Mouse (Mus musculus): ENCODE results near the gene Pfkfb4. TPM values are rescaled to one million over a fixed set of nuclear protein-coding genes. Genes with fewer than 3 reads are reported as not detected.

Pfkfb4 gene
- polyA plus RNA-seq, 1 experiment from 2014 or later, result 23.2 TPM

GRCm38 (mm10) chr9:109008994-109009635 lies 17.5 kb downstream of the Pfkfb4 start:
- Histone ChIP-seq H3K4me3 (ENCODE audit: inconsistent target) (no peak overlapping the region), H3K27ac (0 out of 2 replicates have a peak overlapping the region, but pooled peaks have one; percentile 5), H3K79me2 (ENCODE audit: inconsistent target) (no peaks in the 10 kb centered on the region), H3K36me3 (ENCODE audit: inconsistent target) (peaks cover 52% of the 10 kb centered on the region; the same call in 1 of the 2 replicates)
- 68% methylated on average over 7 of the region's 10 CpGs for WGBS (ENCODE audit: missing documents)

DNA sequence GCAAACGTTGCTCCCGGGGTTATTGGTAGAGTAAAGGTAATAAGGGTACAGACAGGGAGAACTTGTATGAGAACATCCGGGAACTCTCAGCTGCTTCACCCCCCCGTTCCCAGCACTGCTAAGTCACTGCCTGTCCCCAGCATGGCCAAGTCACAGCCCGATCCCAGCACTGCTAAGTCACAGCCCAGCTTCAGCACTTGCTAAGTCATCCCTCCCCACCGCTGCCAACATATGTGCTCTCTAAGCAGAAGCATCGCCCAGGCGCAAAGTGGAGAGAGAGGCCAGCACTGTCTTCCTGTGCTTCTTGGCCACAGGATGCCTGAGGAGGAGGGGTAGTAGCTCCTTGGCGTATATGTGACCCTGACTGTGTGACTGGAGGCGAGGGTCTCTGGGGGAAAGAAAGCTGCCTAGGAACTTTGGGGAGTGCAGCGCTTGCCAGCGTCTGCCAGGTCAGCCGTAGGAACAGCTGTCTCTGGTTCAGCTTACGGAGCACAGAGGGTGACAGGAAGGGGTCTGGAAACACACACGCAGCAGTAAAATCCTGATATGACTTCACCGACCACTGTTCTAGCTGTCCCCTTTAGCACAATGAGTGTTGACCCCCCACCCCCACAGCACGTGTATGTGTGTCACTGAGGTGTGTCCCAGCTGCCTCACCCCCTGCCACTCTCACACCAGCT lies 18.2 kb downstream of the Pfkfb4 start:
- Histone ChIP-seq H3K4me3 (ENCODE audit: inconsistent target) (no peak overlapping the region), H3K27ac (0 out of 2 replicates have a peak overlapping the region, but pooled peaks have one; percentile 10), H3K79me2 (ENCODE audit: inconsistent target) (no peaks in the 10 kb centered on the region), H3K36me3 (ENCODE audit: inconsistent target) (peaks cover 52% of the 10 kb centered on the region; the same call in 1 of the 2 replicates)
- 26% methylated on average over 17 of the region's 17 CpGs for WGBS (ENCODE audit: missing documents)

- Histone ChIP-seq H3K27ac (no peak overlapping the region), H3K36me3 (ENCODE audit: inconsistent target) (peaks cover 47% of the 10 kb centered on the region; the same call in 1 of the 2 replicates), H3K79me2 (ENCODE audit: inconsistent target) (no peaks in the 10 kb centered on the region), H3K4me3 (ENCODE audit: inconsistent target) (no peak overlapping the region)
- WGBS (ENCODE audit: missing documents), result 67% methylated on average over 14 of the region's 14 CpGs
Observed at GRCm38 (mm10) chr9:109010316-109010690, 18.7 kb downstream of the Pfkfb4 start.

DNA sequence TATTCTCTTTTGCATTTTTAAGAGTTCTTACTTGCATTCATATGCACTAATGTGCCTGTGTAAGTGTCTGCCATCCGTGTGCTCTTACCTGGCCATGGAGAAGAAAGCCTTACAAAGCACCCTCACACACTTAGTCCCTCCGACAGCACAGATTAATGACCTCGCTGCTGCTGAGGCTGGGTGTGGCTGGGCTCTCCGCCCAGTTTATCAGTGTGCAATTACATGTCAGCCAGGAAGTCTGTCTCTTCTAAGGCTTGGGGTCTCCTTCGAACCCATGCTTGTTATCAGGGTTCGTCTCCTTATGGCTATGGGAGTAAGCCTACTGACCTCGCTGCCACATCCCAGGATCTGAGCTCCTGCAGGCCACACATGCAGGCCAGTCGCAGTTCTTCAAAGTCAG lies 23.8 kb downstream of the Pfkfb4 start:
- H3K36me3 ChIP-seq (ENCODE audit: inconsistent target), result peaks cover 17% of the 10 kb centered on the region; the same call in 1 of the 2 replicates

GRCm38 (mm10) chr9:109016973-109017604 lies 25.5 kb downstream of the Pfkfb4 start:
- Histone ChIP-seq H3K4me3 (ENCODE audit: inconsistent target) (no peak overlapping the region; the same call in 1 of the 2 replicates), H3K27ac (peak overlapping the region; percentile 65), H3K36me3 (ENCODE audit: inconsistent target) (peaks cover 8% of the 10 kb centered on the region; the same call in 1 of the 2 replicates), H3K79me2 (ENCODE audit: inconsistent target) (peaks cover 7% of the 10 kb centered on the region; the same call in 1 of the 2 replicates)
- WGBS (ENCODE audit: missing documents), result 20% methylated on average over 11 of the region's 11 CpGs

More for the DNA sequence above, 23.8 kb downstream of the Pfkfb4 start:
- Histone ChIP-seq H3K79me2 (ENCODE audit: inconsistent target) (peaks cover 7% of the 10 kb centered on the region; the same call in 1 of the 2 replicates), H3K4me3 (ENCODE audit: inconsistent target) (no peak overlapping the region), H3K27ac (no peak overlapping the region)
- WGBS (ENCODE audit: missing documents), result 92% methylated on average over 8 of the region's 8 CpGs

DNA sequence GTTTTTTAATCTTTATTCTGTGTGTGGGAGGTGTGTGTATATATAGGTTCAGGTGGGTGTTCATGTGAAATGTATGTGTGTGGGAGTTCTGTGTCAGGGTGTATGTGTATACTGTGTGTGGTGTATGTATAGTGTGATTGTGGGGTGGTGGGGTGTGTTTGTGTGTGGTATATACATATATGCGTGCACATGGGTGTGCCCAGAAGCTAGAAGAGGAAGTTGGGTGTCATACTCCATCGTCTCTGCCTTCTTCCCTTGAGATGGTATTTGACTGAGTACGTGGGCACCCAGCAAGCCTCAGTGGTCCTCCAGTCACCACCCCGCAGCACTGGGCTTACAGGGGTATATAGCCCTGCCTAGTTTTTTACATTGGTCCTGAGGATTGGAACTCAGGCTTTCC lies 29.9 kb downstream of the Pfkfb4 start:
- 27% methylated on average over 4 of the region's 4 CpGs for WGBS (ENCODE audit: missing documents)
- Histone ChIP-seq H3K27ac (peak overlapping the region; percentile 88), H3K4me3 (ENCODE audit: inconsistent target) (no peak overlapping the region), H3K36me3 (ENCODE audit: inconsistent target) (peaks cover 14% of the 10 kb centered on the region; the same call in 1 of the 2 replicates), H3K79me2 (ENCODE audit: inconsistent target) (peaks cover 7% of the 10 kb centered on the region; the same call in 1 of the 2 replicates)

- H3K4me3 ChIP-seq (ENCODE audit: inconsistent target), result no peak overlapping the region
- 42% methylated on average over 13 of the region's 17 CpGs for WGBS (ENCODE audit: missing documents)
- peaks cover 4% of the 10 kb centered on the region; the same call in 1 of the 2 replicates for H3K79me2 ChIP-seq (ENCODE audit: inconsistent target)
- H3K36me3 ChIP-seq (ENCODE audit: inconsistent target), result peaks cover 25% of the 10 kb centered on the region; the same call in 1 of the 2 replicates
- H3K27ac ChIP-seq, result peak overlapping the region; percentile 88
Observed at GRCm38 (mm10) chr9:109022866-109023685, 31.5 kb downstream of the Pfkfb4 start.

- 80% methylated on average over 8 of the region's 8 CpGs for WGBS (ENCODE audit: missing documents)
- no peak overlapping the region for H3K4me3 ChIP-seq (ENCODE audit: inconsistent target)
Observed at GRCm38 (mm10) chr9:109027521-109027920, 35.9 kb downstream of the Pfkfb4 start.

GRCm38 (mm10) chr9:109028421-109028820 lies 36.8 kb downstream of the Pfkfb4 start:
- no peak overlapping the region for H3K27ac ChIP-seq
- H3K79me2 ChIP-seq (ENCODE audit: inconsistent target), result no peaks in the 10 kb centered on the region
- H3K4me3 ChIP-seq (ENCODE audit: inconsistent target), result no peak overlapping the region
- WGBS (ENCODE audit: missing documents), result 96% methylated on average over 3 of the region's 3 CpGs
- H3K36me3 ChIP-seq (ENCODE audit: inconsistent target), result peaks cover 53% of the 10 kb centered on the region; the same call in 1 of the 2 replicates

More at GRCm38 (mm10) chr9:109027521-109027920, 35.9 kb downstream of the Pfkfb4 start:
- Histone ChIP-seq H3K36me3 (ENCODE audit: inconsistent target) (peaks cover 53% of the 10 kb centered on the region; the same call in 1 of the 2 replicates), H3K79me2 (ENCODE audit: inconsistent target) (no peaks in the 10 kb centered on the region), H3K27ac (no peak overlapping the region)

GRCm38 (mm10) chr9:109028919-109029318 lies 37.3 kb downstream of the Pfkfb4 start:
- Histone ChIP-seq H3K36me3 (ENCODE audit: inconsistent target) (peaks cover 53% of the 10 kb centered on the region; the same call in 1 of the 2 replicates), H3K79me2 (ENCODE audit: inconsistent target) (no peaks in the 10 kb centered on the region), H3K27ac (no peak overlapping the region), H3K4me3 (ENCODE audit: inconsistent target) (no peak overlapping the region)
- WGBS (ENCODE audit: missing documents), result 67% methylated on average over 5 of the region's 5 CpGs

- Histone ChIP-seq H3K79me2 (ENCODE audit: inconsistent target) (no peaks in the 10 kb centered on the region), H3K27ac (no peak overlapping the region), H3K4me3 (ENCODE audit: inconsistent target) (no peak overlapping the region), H3K36me3 (ENCODE audit: inconsistent target) (peaks cover 48% of the 10 kb centered on the region; the same call in 1 of the 2 replicates)
- 94% methylated on average over 3 of the region's 3 CpGs for WGBS (ENCODE audit: missing documents)
Observed at GRCm38 (mm10) chr9:109030312-109030711, 38.7 kb downstream of the Pfkfb4 start.

GRCm38 (mm10) chr9:109031001-109031400 lies 39.4 kb downstream of the Pfkfb4 start:
- 93% methylated on average over 7 of the region's 7 CpGs for WGBS (ENCODE audit: missing documents)
- H3K4me3 ChIP-seq (ENCODE audit: inconsistent target), result no peak overlapping the region
- H3K27ac ChIP-seq, result no peak overlapping the region
- H3K79me2 ChIP-seq (ENCODE audit: inconsistent target), result no peaks in the 10 kb centered on the region
- H3K36me3 ChIP-seq (ENCODE audit: inconsistent target), result peaks cover 41% of the 10 kb centered on the region; the same call in 1 of the 2 replicates

GRCm38 (mm10) chr9:109031686-109032085 lies 40.1 kb downstream of the Pfkfb4 start:
- no peaks in the 10 kb centered on the region for H3K79me2 ChIP-seq (ENCODE audit: inconsistent target)
- no peak overlapping the region for H3K4me3 ChIP-seq (ENCODE audit: inconsistent target)
- H3K27ac ChIP-seq, result no peak overlapping the region
- peaks cover 37% of the 10 kb centered on the region; the same call in 1 of the 2 replicates for H3K36me3 ChIP-seq (ENCODE audit: inconsistent target)
- 99% methylated on average over 8 of the region's 8 CpGs for WGBS (ENCODE audit: missing documents)

DNA sequence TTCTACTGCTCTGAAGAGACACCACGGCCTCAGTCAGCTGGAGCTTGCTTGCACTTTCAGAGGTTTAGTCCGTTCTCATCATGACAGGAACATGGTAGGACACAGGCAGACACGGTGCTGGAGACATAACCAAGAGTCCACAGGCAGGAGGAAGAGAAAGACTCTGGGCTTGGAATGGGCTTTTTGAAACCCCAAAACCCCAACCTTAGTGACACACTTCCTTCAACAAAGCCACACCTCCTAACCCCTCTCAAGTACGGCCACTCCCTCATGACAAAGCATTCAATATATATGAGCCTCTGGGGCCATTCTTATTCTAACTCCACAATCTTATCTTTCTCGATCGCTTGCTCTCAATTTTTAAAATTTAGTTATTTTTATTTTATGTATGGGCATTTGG lies 40.9 kb downstream of the Pfkfb4 start:
- WGBS (ENCODE audit: missing documents), result 78% methylated on average over 6 of the region's 6 CpGs
- no peak overlapping the region for H3K4me3 ChIP-seq (ENCODE audit: inconsistent target)
- H3K79me2 ChIP-seq (ENCODE audit: inconsistent target), result no peaks in the 10 kb centered on the region
- H3K27ac ChIP-seq, result no peak overlapping the region
- peaks cover 30% of the 10 kb centered on the region; the same call in 1 of the 2 replicates for H3K36me3 ChIP-seq (ENCODE audit: inconsistent target)
